Mouse (Mus musculus) CD4-positive, CD25-positive, alpha-beta regulatory T cell, adult 2 months (primary cell): Measurements from ENCODE around the gene Olfr434.
"Not testable (repeated sequence)": the region's sequence is repeated elsewhere in the genome, so short reads cannot be mapped to it uniquely, and the experiment has no call there.

ENCODE experiments used
- DNase-seq: peaks from one replicate; pipeline ENCODE4 v3.0.0-alpha.2; 2012; ENCODE audit warnings: low read depth, low spot score

Gene Olfr434

GRCm38 (mm10) chr6:43212873-43213272, at the start of gene Olfr434:
Gene Olfr434 (plus strand): TSS chr6:43213021.
- not testable (repeated sequence) for DNase-seq

GRCm38 (mm10) chr6:43167246-43167645, 45.6 kb upstream of the Olfr434 start:
- DNase-seq: no peak

GRCm38 (mm10) chr6:43171840-43172239, 41.0 kb upstream of the Olfr434 start, which contains the start of gene Olfr13:
Gene Olfr13 (plus strand): TSS chr6:43172140.
- no peak for DNase-seq

- DNase-seq: no peak
Observed at GRCm38 (mm10) chr6:43178129-43178528, 34.7 kb upstream of the Olfr434 start.

- no peak for DNase-seq
Observed at GRCm38 (mm10) chr6:43178584-43179501, 34.0 kb upstream of the Olfr434 start.

- no peak for DNase-seq
Observed at GRCm38 (mm10) chr6:43190986-43191385, 21.8 kb upstream of the Olfr434 start.

GRCm38 (mm10) chr6:43196781-43197180, 16.0 kb upstream of the Olfr434 start, which contains the start of gene Olfr435:
Gene Olfr435 (plus strand): TSS chr6:43197146.
- DNase-seq: no peak

- peak; percentile 49 for DNase-seq
Observed at GRCm38 (mm10) chr6:43198094-43198493, 14.7 kb upstream of the Olfr434 start.

- DNase-seq: no peak
Observed at GRCm38 (mm10) chr6:43202786-43203185, 10.0 kb upstream of the Olfr434 start.

GRCm38 (mm10) chr6:43205355-43205754, 7.5 kb upstream of the Olfr434 start:
- no peak for DNase-seq

- not testable (repeated sequence) for DNase-seq
Observed at GRCm38 (mm10) chr6:43231255-43231654, 18.4 kb downstream of the Olfr434 start, which contains the start of gene Olfr47. Gene Olfr47 (plus strand): TSS chr6:43231529.

GRCm38 (mm10) chr6:43242061-43242460, 29.2 kb downstream of the Olfr434 start:
- DNase-seq: peak; percentile 29

GRCm38 (mm10) chr6:43247396-43247795, 34.6 kb downstream of the Olfr434 start:
- DNase-seq: no peak

GRCm38 (mm10) chr6:43252994-43253393, 40.2 kb downstream of the Olfr434 start:
- no peak for DNase-seq

- peak; percentile 53 for DNase-seq
Observed at GRCm38 (mm10) chr6:43254193-43254926, 41.5 kb downstream of the Olfr434 start.

GRCm38 (mm10) chr6:43260756-43261155, 47.9 kb downstream of the Olfr434 start:
- DNase-seq: no peak

GRCm38 (mm10) chr6:43265363-43266041, 52.7 kb downstream of the Olfr434 start, which contains the start of gene Arhgef5:
Gene Arhgef5 (plus strand): TSS chr6:43265582.
- DNase-seq: peak; percentile 49

- peak; percentile 35 for DNase-seq
Observed at GRCm38 (mm10) chr6:43266356-43266755, 53.5 kb downstream of the Olfr434 start.
